Mouse (Mus musculus): ENCODE data around the gene Vav2. TPM values are rescaled to one million over a fixed set of nuclear protein-coding genes. Genes with fewer than 3 reads are reported as not detected.

The Vav2 gene
- total RNA-seq, 4 experiments from 2014 or later: 8.2 to 13.1 (median 12.1) TPM

- no peak for DNase-seq (ENCODE audit: low spot score)
Observed at GRCm38 (mm10) chr2:27410518-27411140, 16.2 kb downstream of the Vav2 start.

GRCm38 (mm10) chr2:27408194-27408593, 18.6 kb downstream of the Vav2 start:
- no peak for DNase-seq (ENCODE audit: low spot score)

GRCm38 (mm10) chr2:27406928-27407327, 19.9 kb downstream of the Vav2 start:
- DNase-seq (ENCODE audit: low spot score): no peak

GRCm38 (mm10) chr2:27405094-27405884, 21.5 kb downstream of the Vav2 start:
- DNase-seq (ENCODE audit: low spot score): no peak

GRCm38 (mm10) chr2:27404375-27405093, 22.3 kb downstream of the Vav2 start:
- no peak for DNase-seq (ENCODE audit: low spot score)

GRCm38 (mm10) chr2:27401544-27401943, 25.3 kb downstream of the Vav2 start:
- DNase-seq (ENCODE audit: low spot score): no peak

- DNase-seq (ENCODE audit: low spot score): no peak
Observed at GRCm38 (mm10) chr2:27400083-27400482, 26.8 kb downstream of the Vav2 start.

GRCm38 (mm10) chr2:27396656-27397440, 30.0 kb downstream of the Vav2 start:
- no peak for DNase-seq (ENCODE audit: low spot score)

- no peak for DNase-seq (ENCODE audit: low spot score)
Observed at GRCm38 (mm10) chr2:27394158-27394832, 32.5 kb downstream of the Vav2 start.

GRCm38 (mm10) chr2:27392278-27392677, 34.6 kb downstream of the Vav2 start:
- DNase-seq (ENCODE audit: low spot score): peak; percentile 37

- DNase-seq (ENCODE audit: low spot score): no peak
Observed at GRCm38 (mm10) chr2:27390775-27391174, 36.1 kb downstream of the Vav2 start.

- no peak for DNase-seq (ENCODE audit: low spot score)
Observed at GRCm38 (mm10) chr2:27390325-27390724, 36.5 kb downstream of the Vav2 start.

GRCm38 (mm10) chr2:27389272-27390162, 37.3 kb downstream of the Vav2 start:
- no peak for DNase-seq (ENCODE audit: low spot score)

- no peak for DNase-seq (ENCODE audit: low spot score)
Observed at GRCm38 (mm10) chr2:27387209-27387608, 39.6 kb downstream of the Vav2 start.

- peak; percentile 58 for DNase-seq (ENCODE audit: low spot score)
Observed at GRCm38 (mm10) chr2:27381698-27382097, 45.1 kb downstream of the Vav2 start.

GRCm38 (mm10) chr2:27381254-27381653, 45.6 kb downstream of the Vav2 start:
- no peak for DNase-seq (ENCODE audit: low spot score)

- DNase-seq (ENCODE audit: low spot score): no peak
Observed at GRCm38 (mm10) chr2:27377876-27378275, 49.0 kb downstream of the Vav2 start.

GRCm38 (mm10) chr2:27377164-27377563, 49.7 kb downstream of the Vav2 start:
- no peak for DNase-seq (ENCODE audit: low spot score)

- DNase-seq (ENCODE audit: low spot score): no peak
Observed at GRCm38 (mm10) chr2:27375141-27375540, 51.7 kb downstream of the Vav2 start.

- DNase-seq (ENCODE audit: low spot score): peak; percentile 51
Observed at GRCm38 (mm10) chr2:27373349-27373748, 53.5 kb downstream of the Vav2 start.

All from heart, adult 8-10 months (tissue).